Mouse (Mus musculus): ENCODE data around the gene Plpp3. TPM values are rescaled to one million over a fixed set of nuclear protein-coding genes. Genes with fewer than 3 reads are reported as not detected.

Plpp3 gene
- polyA plus RNA-seq, 1 experiment = 48.5 TPM

- H3K4me3 ChIP-seq (ENCODE audit: low read depth, low read length) = no peak overlapping the region
- peaks cover 5% of the 10 kb centered on the region; the same call in 1 of the 2 replicates for H3K36me3 ChIP-seq (ENCODE audit: control insufficient read depth, insufficient read depth, low read length)
- no peaks in the 10 kb centered on the region for H3K27me3 ChIP-seq (ENCODE audit: control insufficient read depth, insufficient read depth, low read length)
- 81% methylated on average over 16 of the region's 16 CpGs for WGBS
- H3K27ac ChIP-seq (ENCODE audit: insufficient read depth, low read depth, low read length) = no peak overlapping the region
- peaks cover 9% of the 10 kb centered on the region; the same call in 1 of the 2 replicates for H3K4me1 ChIP-seq (ENCODE audit: control insufficient read depth, insufficient read depth, insufficient read length, low read length)
- TF ChIP-seq CTCF (IDR thresholded peaks at IDR 0.05; ENCODE audit: extremely low read depth, insufficient read length, insufficient replicate concordance, low read depth, low read length) = no peak
- no peak for TF ChIP-seq POLR2A (IDR thresholded peaks at IDR 0.05; ENCODE audit: low read depth, low read length)
Observed at GRCm38 (mm10) chr4:105181014-105181658, 24.0 kb downstream of the Plpp3 start.

DNA sequence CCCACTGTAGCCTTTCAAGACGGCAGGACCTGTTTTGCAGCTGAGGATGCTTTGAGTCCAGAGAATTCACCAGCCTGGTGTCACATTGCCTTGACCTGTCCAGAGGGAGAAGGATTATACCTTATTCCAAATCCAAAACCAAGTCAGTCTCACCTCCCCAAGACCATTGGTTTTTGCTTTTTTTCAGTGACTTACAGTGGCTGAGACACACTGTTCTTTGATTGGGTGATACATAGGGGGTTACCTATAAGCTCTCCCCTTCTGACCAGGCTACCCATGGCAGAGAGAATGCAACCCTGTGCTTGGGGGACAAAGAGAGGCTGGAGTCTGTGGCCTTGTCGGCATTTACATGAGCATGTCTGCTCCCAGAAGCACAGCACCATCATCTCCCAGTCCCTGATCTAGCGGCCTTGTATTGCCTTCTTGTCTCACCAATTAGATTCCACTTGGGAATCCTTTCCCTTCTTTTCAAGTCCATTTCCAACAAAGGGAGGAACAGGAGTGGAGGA, 24.6 kb downstream of the Plpp3 start:
- H3K27ac ChIP-seq (ENCODE audit: insufficient read depth, low read depth, low read length) = no peak overlapping the region

GRCm38 (mm10) chr4:105182249-105182648, 25.1 kb downstream of the Plpp3 start:
- no peak overlapping the region for H3K4me3 ChIP-seq (ENCODE audit: low read depth, low read length)
- H3K4me1 ChIP-seq (ENCODE audit: control insufficient read depth, insufficient read depth, insufficient read length, low read length) = peaks cover 14% of the 10 kb centered on the region
- TF ChIP-seq CTCF (IDR thresholded peaks at IDR 0.05; ENCODE audit: extremely low read depth, insufficient read length, insufficient replicate concordance, low read depth, low read length) = no peak
- no peak for TF ChIP-seq POLR2A (IDR thresholded peaks at IDR 0.05; ENCODE audit: low read depth, low read length)
- H3K36me3 ChIP-seq (ENCODE audit: control insufficient read depth, insufficient read depth, low read length) = peaks cover 5% of the 10 kb centered on the region; the same call in 1 of the 2 replicates
- 72% methylated on average over 5 of the region's 5 CpGs for WGBS
- no peak overlapping the region for H3K27ac ChIP-seq (ENCODE audit: insufficient read depth, low read depth, low read length)
- no peaks in the 10 kb centered on the region for H3K27me3 ChIP-seq (ENCODE audit: control insufficient read depth, insufficient read depth, low read length)

More for the DNA sequence above, 24.6 kb downstream of the Plpp3 start:
- 75% methylated on average over 3 of the region's 3 CpGs for WGBS
- TF ChIP-seq POLR2A (IDR thresholded peaks at IDR 0.05; ENCODE audit: low read depth, low read length) (no peak), CTCF (IDR thresholded peaks at IDR 0.05; ENCODE audit: extremely low read depth, insufficient read length, insufficient replicate concordance, low read depth, low read length) (no peak)
- no peaks in the 10 kb centered on the region for H3K27me3 ChIP-seq (ENCODE audit: control insufficient read depth, insufficient read depth, low read length)
- peaks cover 14% of the 10 kb centered on the region for H3K4me1 ChIP-seq (ENCODE audit: control insufficient read depth, insufficient read depth, insufficient read length, low read length)
- H3K4me3 ChIP-seq (ENCODE audit: low read depth, low read length) = no peak overlapping the region
- peaks cover 5% of the 10 kb centered on the region; the same call in 1 of the 2 replicates for H3K36me3 ChIP-seq (ENCODE audit: control insufficient read depth, insufficient read depth, low read length)

DNA sequence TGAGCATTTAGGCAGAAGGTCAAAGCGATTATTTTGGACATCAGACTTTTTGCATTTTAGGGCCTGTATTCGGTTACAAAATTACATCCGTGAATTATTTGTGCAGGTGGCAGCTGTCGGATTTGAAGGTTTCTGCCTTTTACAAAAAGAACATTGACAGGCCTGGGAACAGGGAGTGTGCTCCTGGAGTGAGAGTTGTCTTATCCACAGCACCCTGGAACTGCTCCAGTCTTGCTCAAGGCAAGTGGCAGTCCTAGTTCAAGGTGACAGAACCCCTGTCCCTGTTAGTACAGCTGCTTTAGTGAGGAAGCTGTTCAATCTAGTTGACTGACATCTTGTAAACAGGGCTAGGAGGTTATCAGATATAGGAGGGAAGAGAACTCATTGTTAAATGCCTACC, 27.3 kb downstream of the Plpp3 start:
- Histone ChIP-seq H3K27ac (ENCODE audit: insufficient read depth, low read depth, low read length) (no peak overlapping the region), H3K4me3 (ENCODE audit: low read depth, low read length) (no peak overlapping the region), H3K4me1 (ENCODE audit: control insufficient read depth, insufficient read depth, insufficient read length, low read length) (peaks cover 14% of the 10 kb centered on the region), H3K27me3 (ENCODE audit: control insufficient read depth, insufficient read depth, low read length) (no peaks in the 10 kb centered on the region), H3K36me3 (ENCODE audit: control insufficient read depth, insufficient read depth, low read length) (peaks cover 5% of the 10 kb centered on the region; the same call in 1 of the 2 replicates)
- TF ChIP-seq CTCF (IDR thresholded peaks at IDR 0.05; ENCODE audit: extremely low read depth, insufficient read length, insufficient replicate concordance, low read depth, low read length) = no peak
- no peak for TF ChIP-seq POLR2A (IDR thresholded peaks at IDR 0.05; ENCODE audit: low read depth, low read length)
- 45% methylated on average over 4 of the region's 4 CpGs for whole genome bisulfite sequencing

DNA sequence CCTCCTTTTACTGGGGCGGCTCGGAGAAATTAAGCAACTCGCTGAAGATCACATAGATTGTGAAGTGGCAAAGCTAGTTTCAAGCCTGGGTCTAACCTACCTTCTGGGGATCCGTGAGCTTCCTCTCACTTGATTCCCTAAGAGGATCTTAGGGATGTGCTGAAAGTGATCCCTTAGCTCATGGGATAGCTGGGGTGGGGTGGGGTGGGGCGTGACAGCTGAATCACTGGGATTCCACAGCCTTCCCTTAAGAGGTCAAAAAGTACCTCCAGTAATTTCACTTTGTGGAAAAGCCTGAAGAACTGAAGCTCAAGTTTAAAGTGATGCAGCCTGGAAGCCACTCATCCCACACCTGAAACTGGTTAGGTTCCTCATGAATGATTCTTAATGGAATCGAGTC, 27.8 kb downstream of the Plpp3 start:
- no peak for TF ChIP-seq CTCF (IDR thresholded peaks at IDR 0.05; ENCODE audit: extremely low read depth, insufficient read length, insufficient replicate concordance, low read depth, low read length)
- no peak for TF ChIP-seq POLR2A (IDR thresholded peaks at IDR 0.05; ENCODE audit: low read depth, low read length)

GRCm38 (mm10) chr4:105186654-105187053, 29.5 kb downstream of the Plpp3 start:
- H3K4me1 ChIP-seq (ENCODE audit: control insufficient read depth, insufficient read depth, insufficient read length, low read length) = peaks cover 30% of the 10 kb centered on the region
- TF ChIP-seq POLR2A (IDR thresholded peaks at IDR 0.05; ENCODE audit: low read depth, low read length) = no peak; the same call in 1 of the 2 replicates
- TF ChIP-seq CTCF (IDR thresholded peaks at IDR 0.05; ENCODE audit: extremely low read depth, insufficient read length, insufficient replicate concordance, low read depth, low read length) = no peak
- H3K27me3 ChIP-seq (ENCODE audit: control insufficient read depth, insufficient read depth, low read length) = no peaks in the 10 kb centered on the region
- H3K27ac ChIP-seq (ENCODE audit: insufficient read depth, low read depth, low read length) = no peak overlapping the region
- WGBS = 33% methylated on average over 10 of the region's 10 CpGs
- peaks cover 5% of the 10 kb centered on the region; the same call in 1 of the 2 replicates for H3K36me3 ChIP-seq (ENCODE audit: control insufficient read depth, insufficient read depth, low read length)
- H3K4me3 ChIP-seq (ENCODE audit: low read depth, low read length) = no peak overlapping the region

More for the DNA sequence above, 27.8 kb downstream of the Plpp3 start:
- Histone ChIP-seq H3K4me3 (ENCODE audit: low read depth, low read length) (no peak overlapping the region), H3K27ac (ENCODE audit: insufficient read depth, low read depth, low read length) (no peak overlapping the region), H3K4me1 (ENCODE audit: control insufficient read depth, insufficient read depth, insufficient read length, low read length) (peaks cover 17% of the 10 kb centered on the region), H3K36me3 (ENCODE audit: control insufficient read depth, insufficient read depth, low read length) (peaks cover 5% of the 10 kb centered on the region; the same call in 1 of the 2 replicates), H3K27me3 (ENCODE audit: control insufficient read depth, insufficient read depth, low read length) (no peaks in the 10 kb centered on the region)
- WGBS = 63% methylated on average over 6 of the region's 6 CpGs

- H3K4me3 ChIP-seq (ENCODE audit: low read depth, low read length) = no peak overlapping the region
- H3K27ac ChIP-seq (ENCODE audit: insufficient read depth, low read depth, low read length) = no peak overlapping the region
- no peak for TF ChIP-seq POLR2A (IDR thresholded peaks at IDR 0.05; ENCODE audit: low read depth, low read length)
- no peak for TF ChIP-seq CTCF (IDR thresholded peaks at IDR 0.05; ENCODE audit: extremely low read depth, insufficient read length, insufficient replicate concordance, low read depth, low read length)
- peaks cover 30% of the 10 kb centered on the region for H3K4me1 ChIP-seq (ENCODE audit: control insufficient read depth, insufficient read depth, insufficient read length, low read length)
- WGBS = 74% methylated on average over 7 of the region's 7 CpGs
- H3K36me3 ChIP-seq (ENCODE audit: control insufficient read depth, insufficient read depth, low read length) = peaks cover 5% of the 10 kb centered on the region; the same call in 1 of the 2 replicates
- H3K27me3 ChIP-seq (ENCODE audit: control insufficient read depth, insufficient read depth, low read length) = no peaks in the 10 kb centered on the region
Observed at GRCm38 (mm10) chr4:105187873-105188272, 30.7 kb downstream of the Plpp3 start.

All from small intestine, adult 2 months (tissue).